Mouse (Mus musculus) kidney, embryonic 16.5 days (tissue): ENCODE results near the gene Gchfr. TPM values are rescaled to one million over a fixed set of nuclear protein-coding genes. Genes with fewer than 3 reads are reported as not detected.

Experiments used
- ATAC-seq: fragments of 200-750 bp; cut with Nextera tagmentation; 2 replicates; pipeline ENCODE4 v1.8.0; 2017; ENCODE audit warnings: moderate TSS enrichment; ENCODE audit not compliant: low FRiP score, low TSS enrichment
- H3K27ac ChIP-seq: fragments of 300-500 bp; sonication (generic); 2 replicates; pipeline ENCODE4 v1.5.1; 2014; ENCODE audit warnings: low read length
- H3K27me3 ChIP-seq: fragments of 300-500 bp; sonication (generic); 2 replicates; pipeline ENCODE4 v1.6.1; 2014; ENCODE audit warnings: low read length, control low read depth, mixed read lengths; ENCODE audit not compliant: insufficient read depth
- H3K36me3 ChIP-seq: fragments of 300-500 bp; sonication (generic); 2 replicates; pipeline ENCODE4 v1.6.1; 2014; ENCODE audit warnings: low read length, control low read depth, mixed read lengths; ENCODE audit not compliant: insufficient read depth
- H3K4me1 ChIP-seq: fragments of 300-500 bp; sonication (generic); 2 replicates; pipeline ENCODE4 v1.6.1; 2014; ENCODE audit warnings: low read length, control low read depth, mixed read lengths; ENCODE audit not compliant: insufficient read depth
- H3K4me2 ChIP-seq: fragments of 300-500 bp; sonication (generic); replicated peaks from 2 replicates; pipeline ENCODE4 v1.6.1; 2014; ENCODE audit warnings: low read depth, low read length
- H3K4me3 ChIP-seq: fragments of 300-500 bp; sonication (generic); 2 replicates; pipeline ENCODE4 v1.5.1; 2014; ENCODE audit warnings: mild to moderate bottlenecking, low read length
- H3K9ac ChIP-seq: fragments of 300-500 bp; sonication (generic); replicated peaks from 2 replicates; pipeline ENCODE4 v1.6.1; 2014; ENCODE audit warnings: low read length
- H3K9me3 ChIP-seq: fragments of 300-500 bp; sonication (generic); 2 replicates; pipeline ENCODE4 v1.6.1; 2016; ENCODE audit warnings: low read length, control low read depth
- WGBS: fragments of 180-500 bp; shearing (Covaris S2); extraction: QIAGEN DNeasy Blood & Tissue Kit; methylation state at CpG from one replicate; pipeline ENCODE4 v1.1.7; 2014; 5-methylcytosine and 5-hydroxymethylcytosine counted together
- polyA plus RNA-seq: library from polyadenylated mRNA; unstranded; fragments of >200 nt; fragmentation: Nextera tagmentation; extraction: Ambion mirVana; gene quantifications from 2 replicates; pipeline ENCODE4 v1.2.1, GENCODE M21; 2015

Gene Gchfr
- polyA plus RNA-seq = 34.5 and 38.8 TPM in 2 replicates

- Histone ChIP-seq H3K9me3 (no peaks in the 10 kb centered on the region), H3K4me1 (peaks cover 12% of the 10 kb centered on the region), H3K9ac (peak within 1 kb of the TSS; percentile 62), H3K27me3 (peaks cover 21% of the 10 kb centered on the region; the same call in 1 of the 2 replicates), H3K4me3 (peak within 1 kb of the TSS; percentile 58), H3K36me3 (no peaks in the 10 kb centered on the region), H3K4me2 (peak within 1 kb of the TSS; percentile 94), H3K27ac (no peak within 1 kb of the TSS)
- ATAC-seq = peak; percentile 86
- under 1% methylated on average over 60 of the region's 60 CpGs for WGBS
Observed at GRCm38 (mm10) chr2:119166901-119167865, at the start of gene Gchfr. Gene Gchfr, plus strand, starts transcription at chr2:119167773.

- Histone ChIP-seq H3K27me3 (no peaks in the 10 kb centered on the region), H3K9me3 (no peaks in the 10 kb centered on the region), H3K27ac (no peak overlapping the region), H3K4me2 (no peak overlapping the region), H3K4me1 (no peaks in the 10 kb centered on the region), H3K36me3 (peaks cover 55% of the 10 kb centered on the region), H3K9ac (no peak overlapping the region), H3K4me3 (no peak overlapping the region)
- ATAC-seq = no peak
- 87% methylated on average over 5 of the region's 5 CpGs for WGBS
Observed at GRCm38 (mm10) chr2:119136346-119136898, 31.2 kb upstream of the Gchfr start.

- WGBS = 87% methylated on average over 2 of the region's 2 CpGs
- Histone ChIP-seq H3K27ac (no peak overlapping the region), H3K4me2 (no peak overlapping the region), H3K36me3 (peaks cover 55% of the 10 kb centered on the region), H3K4me1 (no peaks in the 10 kb centered on the region; the same call in 1 of the 2 replicates), H3K27me3 (no peaks in the 10 kb centered on the region), H3K9ac (no peak overlapping the region), H3K4me3 (no peak overlapping the region), H3K9me3 (peaks cover 5% of the 10 kb centered on the region; the same call in 1 of the 2 replicates)
- ATAC-seq = no peak
Observed at GRCm38 (mm10) chr2:119145199-119145598, 22.4 kb upstream of the Gchfr start.

DNA sequence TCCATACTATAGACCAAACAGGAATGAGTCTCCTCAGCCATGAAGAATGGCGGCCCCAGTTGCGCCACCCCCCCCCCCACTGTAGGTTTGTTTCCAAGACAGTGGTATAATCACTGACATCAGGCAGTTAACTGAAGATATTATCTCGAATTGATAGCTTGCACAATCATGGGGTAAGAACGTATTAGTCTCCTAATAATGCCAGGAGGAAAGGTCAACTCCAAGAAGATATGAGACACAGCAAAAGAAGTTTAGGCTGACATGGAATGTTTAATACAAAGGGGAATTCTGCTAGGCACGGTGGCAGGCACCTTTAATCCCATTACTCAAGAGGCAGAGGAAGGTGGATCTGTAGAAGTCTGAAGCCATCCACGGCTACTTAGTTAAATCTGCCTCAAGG lies 21.1 kb upstream of the Gchfr start:
- Histone ChIP-seq H3K27ac (no peak overlapping the region), H3K9ac (no peak overlapping the region), H3K9me3 (peaks cover 5% of the 10 kb centered on the region; the same call in 1 of the 2 replicates), H3K36me3 (peaks cover 61% of the 10 kb centered on the region), H3K4me1 (no peaks in the 10 kb centered on the region; the same call in 1 of the 2 replicates), H3K4me3 (no peak overlapping the region), H3K27me3 (no peaks in the 10 kb centered on the region), H3K4me2 (no peak overlapping the region)
- WGBS = 81% methylated on average over 6 of the region's 6 CpGs
- ATAC-seq = no peak

GRCm38 (mm10) chr2:119147160-119147678 lies 20.4 kb upstream of the Gchfr start:
- Histone ChIP-seq H3K4me3 (no peak overlapping the region), H3K27ac (no peak overlapping the region; the same call in 1 of the 2 replicates), H3K36me3 (peaks cover 63% of the 10 kb centered on the region), H3K4me1 (no peaks in the 10 kb centered on the region; the same call in 1 of the 2 replicates), H3K4me2 (no peak overlapping the region; the same call in 1 of the 2 replicates), H3K9ac (no peak overlapping the region), H3K9me3 (peaks cover 5% of the 10 kb centered on the region; the same call in 1 of the 2 replicates), H3K27me3 (no peaks in the 10 kb centered on the region)
- WGBS = 46% methylated on average over 22 of the region's 22 CpGs
- ATAC-seq = peak; percentile 74

DNA sequence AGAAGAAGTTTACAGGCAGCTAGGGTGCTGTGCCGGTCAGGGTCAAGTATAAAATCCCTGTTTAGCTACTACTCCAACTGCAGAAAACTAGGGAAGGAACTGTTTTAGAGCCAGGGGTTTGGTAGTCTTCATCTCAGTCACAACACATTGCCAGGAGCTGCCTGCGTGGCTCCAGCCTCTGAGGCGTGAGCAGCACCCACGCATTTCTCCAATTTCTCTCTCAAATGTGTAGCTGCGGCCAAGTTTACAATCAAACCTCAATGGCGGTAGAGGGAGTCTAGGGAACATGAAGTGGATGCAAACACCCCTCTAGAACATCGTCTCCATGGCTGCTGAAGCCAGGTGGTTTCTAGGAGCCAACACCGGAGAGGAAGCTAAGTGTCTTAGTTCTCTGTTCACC lies 19.8 kb upstream of the Gchfr start:
- Histone ChIP-seq H3K27me3 (no peaks in the 10 kb centered on the region), H3K9me3 (peaks cover 5% of the 10 kb centered on the region; the same call in 1 of the 2 replicates), H3K4me3 (no peak overlapping the region), H3K36me3 (peaks cover 63% of the 10 kb centered on the region), H3K4me1 (no peaks in the 10 kb centered on the region; the same call in 1 of the 2 replicates), H3K9ac (no peak overlapping the region), H3K4me2 (no peak overlapping the region), H3K27ac (no peak overlapping the region; the same call in 1 of the 2 replicates)
- 77% methylated on average over 8 of the region's 8 CpGs for WGBS
- ATAC-seq = no peak

DNA sequence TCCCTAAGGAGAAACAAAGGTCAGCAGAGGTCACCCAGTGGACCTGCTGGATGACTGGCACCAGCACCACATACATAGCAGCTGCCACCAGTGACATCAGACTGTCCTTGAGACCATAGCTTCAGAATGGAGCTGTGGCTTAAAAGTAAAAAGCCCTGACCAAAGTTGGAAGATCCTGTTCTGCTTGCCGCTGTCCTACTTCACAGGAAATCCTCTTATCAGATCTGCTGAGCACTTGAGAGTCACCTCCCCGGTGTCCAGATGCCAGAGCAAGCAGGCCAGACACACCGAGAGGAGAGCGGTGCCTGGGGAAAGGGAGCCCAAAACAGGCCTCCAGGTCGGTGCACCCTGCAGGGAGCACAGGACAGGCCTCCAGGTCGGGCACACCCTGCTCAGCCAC lies 15.3 kb upstream of the Gchfr start:
- Histone ChIP-seq H3K4me2 (no peak overlapping the region), H3K9ac (no peak overlapping the region), H3K4me1 (peaks cover 12% of the 10 kb centered on the region), H3K9me3 (no peaks in the 10 kb centered on the region), H3K36me3 (peaks cover 39% of the 10 kb centered on the region), H3K27ac (no peak overlapping the region), H3K4me3 (no peak overlapping the region), H3K27me3 (no peaks in the 10 kb centered on the region)
- ATAC-seq = no peak
- 87% methylated on average over 6 of the region's 6 CpGs for WGBS

- H3K36me3 ChIP-seq = peaks cover 29% of the 10 kb centered on the region
- ATAC-seq = no peak
Observed at GRCm38 (mm10) chr2:119154683-119155082, 12.9 kb upstream of the Gchfr start.

GRCm38 (mm10) chr2:119155388-119155787 lies 12.2 kb upstream of the Gchfr start:
- Histone ChIP-seq H3K9ac (peak overlapping the region; percentile 91), H3K36me3 (peaks cover 24% of the 10 kb centered on the region), H3K4me1 (peaks cover 14% of the 10 kb centered on the region), H3K4me3 (no peak overlapping the region), H3K27ac (no peak overlapping the region), H3K27me3 (no peaks in the 10 kb centered on the region), H3K4me2 (peak overlapping the region; percentile 77), H3K9me3 (no peaks in the 10 kb centered on the region)
- no peak for ATAC-seq
- WGBS = 75% methylated on average over 9 of the region's 9 CpGs

More at GRCm38 (mm10) chr2:119154683-119155082, 12.9 kb upstream of the Gchfr start:
- WGBS = 80% methylated on average over 2 of the region's 2 CpGs
- H3K4me1 ChIP-seq = peaks cover 14% of the 10 kb centered on the region
- H3K4me3 ChIP-seq = no peak overlapping the region
- no peak overlapping the region for H3K9ac ChIP-seq
- no peaks in the 10 kb centered on the region for H3K27me3 ChIP-seq
- H3K9me3 ChIP-seq = no peaks in the 10 kb centered on the region
- H3K27ac ChIP-seq = no peak overlapping the region
- no peak overlapping the region for H3K4me2 ChIP-seq
